Mouse (Mus musculus): ENCODE results near the gene Lrrn4cl. TPM values are rescaled to one million over a fixed set of nuclear protein-coding genes. Genes with fewer than 3 reads are reported as not detected.

The Lrrn4cl gene
- total RNA-seq, 1 experiment from 2014 or later = 0.75 TPM

Other genes with a start within 250 kb of the Lrrn4cl start
- not detected in 4 replicates for gene Slc22a6, start 232.7 kb upstream of the Lrrn4cl start, total RNA-seq (2023)
- gene Chrm1, start 187.0 kb upstream of the Lrrn4cl start, total RNA-seq (2023) = not detected in 4 replicates
- 230 to 247 TPM (median 235 TPM) in 4 replicates for gene Slc3a2, start 127.4 kb upstream of the Lrrn4cl start, total RNA-seq (2023)
- 62.8 to 83.7 TPM (median 79.5 TPM) in 4 replicates for gene Wdr74, start 114.9 kb upstream of the Lrrn4cl start, total RNA-seq (2023)
- 3.0 to 7.4 TPM (median 4.7 TPM) in 4 replicates for gene 1700092M07Rik, start 110.0 kb upstream of the Lrrn4cl start, total RNA-seq (2023)
- 237 to 245 TPM (median 241 TPM) in 4 replicates for gene Stx5a, start 109.4 kb upstream of the Lrrn4cl start, total RNA-seq (2023)
- gene Nxf1, start 93.7 kb upstream of the Lrrn4cl start, total RNA-seq (2023) = 377 to 393 TPM (median 389 TPM) in 4 replicates
- 26.2 to 31.3 TPM (median 28.9 TPM) in 4 replicates for gene Tmem223, start 79.8 kb upstream of the Lrrn4cl start, total RNA-seq (2023)
- gene Tmem179b, start 76.3 kb upstream of the Lrrn4cl start, total RNA-seq (2023) = 63.6 to 73.3 TPM (median 71.5 TPM) in 4 replicates
- 20.5 to 27.0 TPM (median 24.5 TPM) in 4 replicates for gene Taf6l, start 64.4 kb upstream of the Lrrn4cl start, total RNA-seq (2023)
- gene Polr2g, start 52.2 kb upstream of the Lrrn4cl start, total RNA-seq (2023) = 58.1 to 65.7 TPM (median 60.7 TPM) in 4 replicates
- 1.3 to 2.0 TPM (median 1.6 TPM) in 4 replicates for gene Zbtb3, start 48.2 kb upstream of the Lrrn4cl start, total RNA-seq (2023)
- gene Ttc9c, start 31.4 kb upstream of the Lrrn4cl start, total RNA-seq (2023) = 28.9 to 33.7 TPM (median 30.1 TPM) in 4 replicates
- 104 to 114 TPM (median 109 TPM) in 4 replicates for gene Hnrnpul2, start 30.8 kb upstream of the Lrrn4cl start, total RNA-seq (2023)
- gene AC129217.1, start 21.0 kb upstream of the Lrrn4cl start, total RNA-seq (2023) = 6.4 to 30.3 TPM (median 16.5 TPM) in 4 replicates
- gene Bscl2, start 13.3 kb upstream of the Lrrn4cl start, total RNA-seq (2023) = 45.4 to 52.9 TPM (median 48.9 TPM) in 4 replicates
- gene Gng3, start 11.6 kb upstream of the Lrrn4cl start, total RNA-seq (2023) = not detected in 4 replicates
- gene Ubxn1, start 20.7 kb downstream of the Lrrn4cl start, total RNA-seq (2023) = 133 to 143 TPM (median 140 TPM) in 4 replicates
- gene Uqcc3, start 30.2 kb downstream of the Lrrn4cl start, total RNA-seq (2023) = 20.6 to 24.9 TPM (median 22.3 TPM) in 4 replicates
- gene Lbhd1, start 33.0 kb downstream of the Lrrn4cl start, total RNA-seq (2023) = 5.1 to 16.0 TPM (median 14.2 TPM) in 4 replicates
- not detected in 4 replicates for gene Gm49403, start 33.2 kb downstream of the Lrrn4cl start, total RNA-seq (2023)
- 32.7 to 40.6 TPM (median 37.3 TPM) in 4 replicates for gene 1810009A15Rik, start 38.1 kb downstream of the Lrrn4cl start, total RNA-seq (2023)
- gene Gm49416, start 38.2 kb downstream of the Lrrn4cl start, total RNA-seq (2023) = 4.7 to 5.0 TPM in 2 of 4 replicates, not detected in the others
- gene Ints5, start 42.2 kb downstream of the Lrrn4cl start, total RNA-seq (2023) = 17.6 to 20.4 TPM (median 19.8 TPM) in 4 replicates
- 148 to 156 TPM (median 152 TPM) in 4 replicates for gene Ganab, start 47.3 kb downstream of the Lrrn4cl start, total RNA-seq (2023)
- 62.7 to 65.2 TPM (median 64.4 TPM) in 4 replicates for gene B3gat3, start 69.6 kb downstream of the Lrrn4cl start, total RNA-seq (2023)
- gene Rom1, start 78.6 kb downstream of the Lrrn4cl start, total RNA-seq (2023) = 4.1 to 5.4 TPM (median 5.0 TPM) in 4 replicates
- gene Eml3, start 78.8 kb downstream of the Lrrn4cl start, total RNA-seq (2023) = 90.1 to 96.3 TPM (median 93.0 TPM) in 4 replicates
- gene Mta2, start 91.1 kb downstream of the Lrrn4cl start, total RNA-seq (2023) = 193 to 211 TPM (median 196 TPM) in 4 replicates
- 44.1 to 51.1 TPM (median 47.8 TPM) in 4 replicates for gene Tut1, start 103.1 kb downstream of the Lrrn4cl start, total RNA-seq (2023)
- 481 to 522 TPM (median 501 TPM) in 4 replicates for gene Eef1g, start 116.3 kb downstream of the Lrrn4cl start, total RNA-seq (2023)
- 135 to 153 TPM (median 149 TPM) in 4 replicates for gene Ahnak, start 138.5 kb downstream of the Lrrn4cl start, total RNA-seq (2023)
- not detected in 4 replicates for gene Scgb1a1, start 237.2 kb downstream of the Lrrn4cl start, total RNA-seq (2023)

All from B cell, adult 62 days (primary cell).